Mouse (Mus musculus) lung, postnatal 4 days (tissue): ENCODE data around the gene Atf7.

ENCODE experiments used
- DNase-seq, 2 experiments: peaks; one replicate each; pipeline ENCODE4 v3.0.0; 2021

Atf7 gene

GRCm38 (mm10) chr15:102485853-102486252 lies 139.4 kb downstream of the Atf7 start:
- DNase-seq, result no peak

GRCm38 (mm10) chr15:102483136-102483535 lies 142.1 kb downstream of the Atf7 start:
- no peak for DNase-seq
